Mouse (Mus musculus): ENCODE measurements around the gene Zc3h13. TPM values are rescaled to one million over a fixed set of nuclear protein-coding genes. Genes with fewer than 3 reads are reported as not detected.
A peak's percentile ranks its signal among the peaks of the same experiment; 100 is the strongest.

Zc3h13 gene
- total RNA-seq (2015) (15.2 and 17.8 TPM in 2 replicates), total RNA-seq (2017) (16.4 and 19.1 TPM in 2 replicates)

- peak; percentile 99 for ATAC-seq (ENCODE audit: poor library complexity, severe bottlenecking)
Measured at GRCm38 (mm10) chr14:75284193-75284915, at the start of gene Zc3h13. Gene Zc3h13 (plus strand): TSS chr14:75284373.

DNA sequence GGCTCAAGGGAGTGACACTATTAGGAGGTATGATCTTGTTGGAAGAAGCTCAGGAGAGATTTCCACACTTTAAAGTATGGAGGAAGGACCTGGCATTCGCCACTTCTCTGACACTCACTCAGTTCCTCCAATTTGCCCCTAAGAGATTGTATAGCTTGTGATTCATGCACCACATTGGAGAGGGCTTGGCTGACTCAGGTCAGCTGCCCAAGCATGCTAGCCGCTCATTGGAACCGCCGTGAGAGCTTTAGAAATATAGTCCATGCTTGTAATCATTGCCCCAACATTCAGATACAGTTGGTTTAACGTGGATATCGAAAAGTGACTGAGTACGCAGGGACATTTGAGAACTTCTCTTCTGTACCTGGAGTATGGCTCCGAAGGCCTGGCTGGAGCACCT lies 48.6 kb upstream of the Zc3h13 start:
- ATAC-seq (ENCODE audit: poor library complexity, severe bottlenecking) = no peak

- no peak for ATAC-seq (ENCODE audit: poor library complexity, severe bottlenecking)
Measured at GRCm38 (mm10) chr14:75235955-75236635, 48.1 kb upstream of the Zc3h13 start.

DNA sequence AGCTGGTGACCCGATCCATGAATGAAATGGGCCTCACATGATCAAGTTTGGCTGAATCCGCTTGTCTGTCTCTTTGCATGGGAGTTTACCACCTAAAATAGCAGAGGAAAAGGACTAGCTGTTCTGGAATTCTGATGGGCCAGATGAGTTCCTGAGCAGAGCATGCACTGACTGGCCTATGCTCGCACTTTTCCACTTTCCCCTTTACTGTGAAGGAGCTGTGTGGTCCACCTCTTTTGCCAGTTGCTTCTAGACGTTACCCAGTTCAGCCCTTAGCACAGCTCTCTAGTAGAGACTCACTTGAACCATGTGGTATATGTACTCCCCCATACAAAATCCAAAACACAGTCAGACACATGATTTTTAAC lies 47.6 kb upstream of the Zc3h13 start:
- no peak for ATAC-seq (ENCODE audit: poor library complexity, severe bottlenecking)

- no peak for ATAC-seq (ENCODE audit: poor library complexity, severe bottlenecking)
Measured at GRCm38 (mm10) chr14:75237096-75237495, 47.1 kb upstream of the Zc3h13 start.

DNA sequence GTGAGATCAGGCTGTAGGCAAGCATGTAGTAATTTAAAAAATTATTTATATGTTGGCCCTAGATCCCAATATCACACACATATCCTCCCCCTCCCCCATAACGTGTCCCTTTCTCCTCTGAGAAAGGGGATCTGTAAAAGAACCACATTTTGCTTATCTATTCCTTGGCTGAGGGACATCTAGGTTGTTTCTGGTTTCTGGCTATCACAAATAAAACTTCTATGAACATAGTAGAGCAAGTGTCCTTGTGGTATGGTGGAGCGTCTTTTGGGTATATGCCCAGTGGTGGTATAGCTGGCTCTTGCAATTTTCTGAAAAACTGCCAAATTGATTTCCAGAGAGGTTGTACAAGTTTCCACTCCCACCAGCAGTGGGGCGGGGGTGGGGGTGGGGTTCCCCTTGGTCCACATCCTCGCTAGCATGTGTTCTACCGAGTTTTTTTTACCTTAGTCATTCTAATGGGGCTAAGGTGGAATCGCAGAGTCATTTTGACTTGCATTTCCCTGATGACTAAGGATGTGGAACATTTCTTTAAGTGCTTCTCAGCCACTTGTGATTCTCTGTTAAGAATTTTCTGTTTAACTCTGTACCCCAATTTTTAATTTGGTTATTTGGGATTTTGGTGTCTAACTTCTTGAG lies 46.0 kb upstream of the Zc3h13 start:
- ATAC-seq (ENCODE audit: poor library complexity, severe bottlenecking) = peak; percentile 47; the same call in 1 of the 2 replicates

- ATAC-seq (ENCODE audit: poor library complexity, severe bottlenecking) = no peak
Measured at GRCm38 (mm10) chr14:75242087-75242486, 42.1 kb upstream of the Zc3h13 start, which contains the start of gene Cpb2. Gene Cpb2 (plus strand): TSS chr14:75242287.

DNA sequence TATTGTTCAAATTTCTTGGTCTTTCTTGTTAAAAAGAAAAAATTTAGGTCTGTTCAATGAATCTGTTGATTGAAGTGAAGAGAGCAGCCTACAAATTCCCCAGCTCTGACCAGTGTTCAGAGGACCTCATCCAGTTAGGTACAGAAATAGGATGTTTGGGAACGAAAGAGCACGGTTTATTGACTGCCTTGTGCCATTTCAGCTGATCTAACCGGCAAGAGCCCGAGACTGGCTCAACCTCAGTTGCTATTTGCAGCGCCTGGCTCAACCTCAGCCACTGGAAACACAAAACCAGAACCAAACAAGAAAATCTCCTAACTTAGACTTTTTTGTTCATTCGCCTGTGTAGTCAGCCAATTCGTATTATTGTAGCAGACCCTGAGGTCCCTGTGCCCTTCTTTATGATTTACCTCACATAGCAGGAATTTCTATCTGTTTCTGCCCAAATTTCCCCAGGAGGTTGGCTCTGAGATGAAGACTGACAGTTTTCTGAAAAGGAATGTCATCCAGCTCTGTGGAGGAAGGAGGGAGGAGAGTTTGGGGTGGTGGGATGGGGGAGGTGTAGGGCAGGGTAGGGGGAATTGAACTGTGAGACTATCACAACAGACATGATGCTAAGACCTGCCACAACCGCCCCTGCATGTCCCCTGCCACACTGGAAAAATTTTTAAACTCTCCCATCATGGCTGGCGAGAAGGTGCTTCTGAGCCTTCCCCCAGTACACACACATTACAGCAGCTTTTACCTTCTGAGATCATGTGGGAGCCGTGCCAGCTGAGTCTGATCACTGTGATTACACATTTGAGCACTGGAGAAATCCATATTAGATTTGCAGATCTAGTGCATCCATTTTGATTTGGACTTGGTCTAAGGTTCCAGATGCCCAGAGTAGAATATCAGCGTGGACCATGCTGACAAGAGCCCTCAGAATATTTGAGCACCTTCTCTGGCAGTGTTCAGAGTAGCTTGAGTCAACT lies 37.9 kb upstream of the Zc3h13 start:
- no peak for ATAC-seq (ENCODE audit: poor library complexity, severe bottlenecking)

- ATAC-seq (ENCODE audit: poor library complexity, severe bottlenecking) = no peak
Measured at GRCm38 (mm10) chr14:75250432-75250831, 33.7 kb upstream of the Zc3h13 start.

DNA sequence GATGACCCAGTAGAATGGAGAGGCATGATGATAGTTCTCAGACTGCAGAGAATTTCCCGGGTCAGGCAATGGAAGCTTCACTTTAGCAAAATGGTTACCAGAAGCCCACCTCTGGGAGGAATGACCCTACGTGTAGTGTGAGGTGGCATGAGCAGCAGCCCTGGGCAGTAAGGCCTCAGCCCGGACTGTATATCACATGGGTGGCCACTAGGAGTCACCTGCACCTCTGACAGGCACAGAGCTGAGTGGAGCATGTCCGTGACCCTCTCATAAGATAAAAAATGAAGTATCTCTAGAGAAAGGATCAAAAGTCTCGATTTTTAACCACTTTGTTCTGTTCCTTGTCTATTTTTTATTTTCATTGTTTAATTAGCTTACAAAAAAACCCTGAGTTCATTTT lies 27.7 kb upstream of the Zc3h13 start:
- peak; percentile 86 for ATAC-seq (ENCODE audit: poor library complexity, severe bottlenecking)

DNA sequence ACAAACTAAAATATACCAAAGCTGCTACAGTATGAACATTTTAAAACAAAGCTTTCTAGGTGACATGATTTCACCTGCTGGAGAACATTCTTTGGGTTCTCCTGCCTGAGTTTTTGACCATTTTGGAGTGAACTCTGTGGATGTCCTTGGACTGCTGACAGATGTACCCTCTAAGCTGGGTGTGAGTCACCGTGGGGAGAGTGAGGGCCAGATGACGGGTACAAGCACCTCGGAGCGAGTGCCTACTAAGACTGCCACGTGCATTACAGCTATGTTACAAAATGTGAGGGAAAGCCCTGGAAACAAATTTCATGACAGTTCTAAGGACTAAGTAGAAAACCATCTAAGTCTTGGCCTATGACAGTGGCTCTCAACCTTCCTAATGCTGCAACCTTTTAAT lies 14.6 kb upstream of the Zc3h13 start:
- ATAC-seq (ENCODE audit: poor library complexity, severe bottlenecking) = no peak

DNA sequence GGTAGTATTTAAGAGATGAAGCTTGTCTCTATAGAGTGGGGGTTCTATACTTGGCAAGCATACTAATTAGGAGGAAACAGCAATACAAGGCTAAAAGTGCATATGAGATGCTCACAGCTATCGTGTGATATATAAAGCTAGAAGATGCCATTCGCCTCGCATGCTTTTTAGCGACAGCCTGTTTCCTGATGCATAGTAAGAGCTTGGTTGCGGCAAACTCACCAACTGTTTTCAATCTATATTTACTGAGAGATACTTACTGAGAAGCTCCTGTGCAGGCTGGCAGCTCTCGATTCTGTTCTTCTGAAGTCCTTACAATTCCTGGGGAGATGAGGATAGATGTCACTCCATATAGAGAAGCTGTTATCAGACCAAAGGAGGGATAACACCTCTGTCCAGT lies 4.5 kb upstream of the Zc3h13 start:
- no peak for ATAC-seq (ENCODE audit: poor library complexity, severe bottlenecking)

DNA sequence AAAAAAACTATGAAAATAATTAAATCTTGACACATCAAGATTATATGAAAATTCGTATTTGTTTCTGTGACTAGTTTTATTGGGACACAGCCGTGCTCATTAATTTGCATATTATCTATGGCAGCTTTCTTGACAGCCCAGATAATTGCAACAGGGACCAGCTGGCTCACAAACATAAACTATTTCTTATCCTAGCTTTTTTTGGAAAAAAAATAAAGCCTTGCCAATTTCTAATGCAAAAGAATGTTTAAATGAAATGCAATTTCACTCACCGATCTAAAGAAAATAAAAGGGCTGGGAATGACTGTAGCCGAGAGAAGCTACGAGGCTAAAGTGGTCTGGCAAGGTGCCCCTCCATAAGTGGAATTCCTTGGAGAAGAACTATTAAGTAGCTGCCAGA lies 3.8 kb upstream of the Zc3h13 start:
- no peak for ATAC-seq (ENCODE audit: poor library complexity, severe bottlenecking)

DNA sequence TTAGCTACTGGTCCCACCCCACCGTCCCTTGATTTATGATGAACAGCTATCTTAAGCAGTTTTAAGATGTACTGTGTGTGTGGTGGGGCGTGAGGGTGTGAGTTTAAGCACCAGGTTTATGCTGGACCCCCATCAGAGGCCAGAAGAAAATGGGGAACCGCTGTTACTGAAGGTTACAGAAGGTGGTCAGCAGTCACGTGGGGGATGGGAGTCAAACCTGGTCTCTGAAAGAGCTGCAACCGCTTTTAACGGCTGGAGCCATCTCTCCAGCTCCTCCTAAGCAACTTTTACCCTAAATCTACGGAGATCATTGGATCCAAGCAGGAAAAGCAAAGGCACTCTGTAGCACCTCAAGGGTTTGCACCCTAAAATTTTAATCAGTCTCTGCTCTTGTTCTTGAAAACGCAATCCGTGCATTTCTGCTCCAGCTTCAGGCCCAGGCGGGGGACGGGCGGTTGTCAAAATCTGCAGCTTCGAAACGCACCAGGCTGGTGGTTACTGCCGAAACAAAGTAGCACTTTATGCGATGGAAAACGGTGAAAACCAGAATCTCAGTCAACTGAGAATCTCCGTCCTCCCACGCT lies 472 bp upstream of the Zc3h13 start:
- peak; percentile 1; the same call in 1 of the 2 replicates for ATAC-seq (ENCODE audit: poor library complexity, severe bottlenecking)

GRCm38 (mm10) chr14:75301081-75301480 lies 16.9 kb downstream of the Zc3h13 start:
- no peak for ATAC-seq (ENCODE audit: poor library complexity, severe bottlenecking)

DNA sequence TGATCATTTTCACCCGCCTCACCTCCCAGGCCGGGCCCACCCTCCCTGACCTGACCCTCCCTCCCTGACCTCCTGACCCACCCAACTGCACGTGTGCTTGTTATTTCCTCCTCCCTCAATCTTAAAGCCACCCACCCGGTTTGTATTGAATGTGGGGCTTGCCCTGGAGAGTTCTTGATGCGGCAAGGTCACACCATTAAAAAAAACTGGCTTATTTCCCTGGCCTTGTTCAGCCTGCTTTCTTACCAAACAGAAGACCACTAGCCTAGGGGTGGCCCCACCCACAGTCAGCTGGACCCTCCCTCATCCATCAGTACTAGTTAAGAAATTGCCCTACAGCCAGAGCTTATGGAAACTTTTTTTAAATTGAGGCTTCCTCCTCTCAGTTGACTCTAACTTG lies 19.6 kb downstream of the Zc3h13 start:
- ATAC-seq (ENCODE audit: poor library complexity, severe bottlenecking) = no peak

- ATAC-seq (ENCODE audit: poor library complexity, severe bottlenecking) = no peak
Measured at GRCm38 (mm10) chr14:75307855-75308254, 23.7 kb downstream of the Zc3h13 start.

DNA sequence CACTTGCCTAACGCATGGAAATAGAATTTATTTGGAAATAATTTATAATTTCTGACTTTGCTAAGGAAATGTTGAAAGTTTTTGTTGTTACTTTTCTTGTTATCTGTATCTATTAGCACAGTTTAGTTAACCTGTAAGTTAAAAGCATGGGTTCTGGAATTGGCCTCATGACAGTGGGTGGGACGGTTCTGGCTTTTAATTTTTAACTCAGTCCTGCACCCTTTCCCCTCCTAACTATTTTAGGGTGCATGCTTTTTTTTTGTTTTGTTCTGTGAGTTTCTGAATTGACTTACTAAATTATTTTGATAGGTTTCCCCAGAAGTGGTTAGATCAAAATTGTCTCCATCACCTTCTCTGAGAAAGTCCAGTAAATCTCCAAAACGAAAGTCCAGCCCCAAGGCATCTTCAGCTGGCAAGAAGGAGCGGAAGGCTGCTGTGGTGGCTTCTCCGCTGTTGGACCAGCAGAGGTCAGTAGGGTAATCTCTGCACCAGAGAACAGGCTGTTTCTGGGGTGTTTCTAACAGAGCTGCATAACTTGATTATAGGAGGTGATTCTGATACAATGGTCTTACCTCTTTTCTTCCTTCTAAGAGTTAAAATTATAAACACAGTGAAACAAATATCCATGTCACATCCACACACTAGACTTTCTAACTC lies 25.3 kb downstream of the Zc3h13 start:
- no peak for ATAC-seq (ENCODE audit: poor library complexity, severe bottlenecking)

DNA sequence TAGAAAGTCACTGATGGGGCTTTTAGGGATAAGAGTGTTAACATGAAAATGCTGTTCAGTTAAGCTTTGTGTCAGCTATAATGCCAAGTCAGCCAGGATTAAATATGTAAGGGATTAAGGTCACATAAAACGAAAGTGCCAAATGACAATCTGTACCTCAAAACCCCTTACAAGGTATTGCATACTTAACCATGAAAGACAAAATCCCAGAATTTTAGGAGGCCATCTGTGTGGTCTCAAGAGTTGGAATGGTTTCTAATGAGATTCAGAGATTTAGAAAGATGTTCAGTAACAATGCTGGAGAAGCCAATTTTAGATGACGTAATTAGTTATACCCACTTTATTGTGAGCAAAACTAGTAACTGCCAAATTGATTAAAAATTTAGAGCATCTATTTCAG lies 30.3 kb downstream of the Zc3h13 start:
- no peak for ATAC-seq (ENCODE audit: poor library complexity, severe bottlenecking)

- peak; percentile 59 for ATAC-seq (ENCODE audit: poor library complexity, severe bottlenecking)
Measured at GRCm38 (mm10) chr14:75318736-75319135, 34.6 kb downstream of the Zc3h13 start.

Data from megakaryocyte, adult 5-6 weeks (primary cell).